Mouse (Mus musculus) kidney, postnatal 10 days (tissue): ENCODE results near the gene Pde6b.

Source experiments
- DNase-seq: peaks from one replicate; pipeline ENCODE4 v3.0.0; 2021; ENCODE audit warnings: mixed read lengths

Gene Pde6b

GRCm38 (mm10) chr5:108465131-108465891 is 77.1 kb downstream of the Pde6b start:
- no peak for DNase-seq

- no peak for DNase-seq
Observed at GRCm38 (mm10) chr5:108466647-108467046, 78.5 kb downstream of the Pde6b start.

GRCm38 (mm10) chr5:108469617-108470016 is 81.4 kb downstream of the Pde6b start:
- DNase-seq: no peak

- no peak for DNase-seq
Observed at GRCm38 (mm10) chr5:108473737-108474136, 85.5 kb downstream of the Pde6b start.

GRCm38 (mm10) chr5:108475977-108476376 is 87.8 kb downstream of the Pde6b start:
- DNase-seq: no peak
